Mouse (Mus musculus) T-helper 1 cell (primary cell): ENCODE results near the gene Zglp1.

ENCODE experiments used
- in situ Hi-C: fragments of 300-600 bp; cut with MboI, MseI; formaldehyde crosslinking; loops from one replicate; pipeline ENCODE4 v1.15.1; 2025; ENCODE audit warnings: high pct_unique_total_duplicates

Zglp1 gene

DNA sequence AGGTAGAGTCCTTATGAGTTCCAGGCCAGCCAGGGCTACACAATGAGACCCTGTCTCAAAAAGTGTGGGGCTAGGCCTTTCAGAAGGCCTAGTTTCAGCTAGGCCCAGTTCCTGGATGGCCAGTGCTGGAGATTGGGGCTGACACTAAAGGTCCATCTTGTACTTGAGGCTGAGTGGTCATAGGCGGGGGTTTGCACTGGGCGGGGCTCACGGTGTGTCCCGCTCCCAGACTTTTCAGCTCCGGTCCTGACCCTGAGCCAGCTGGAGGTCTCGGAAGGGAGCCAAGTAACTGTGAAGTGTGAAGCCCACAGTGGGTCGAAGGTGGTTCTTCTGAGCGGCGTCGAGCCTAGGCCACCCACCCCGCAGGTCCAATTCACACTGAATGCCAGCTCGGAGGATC lies 40.0 kb downstream of the Zglp1 start:
- in situ Hi-C loops: no loop called here

DNA sequence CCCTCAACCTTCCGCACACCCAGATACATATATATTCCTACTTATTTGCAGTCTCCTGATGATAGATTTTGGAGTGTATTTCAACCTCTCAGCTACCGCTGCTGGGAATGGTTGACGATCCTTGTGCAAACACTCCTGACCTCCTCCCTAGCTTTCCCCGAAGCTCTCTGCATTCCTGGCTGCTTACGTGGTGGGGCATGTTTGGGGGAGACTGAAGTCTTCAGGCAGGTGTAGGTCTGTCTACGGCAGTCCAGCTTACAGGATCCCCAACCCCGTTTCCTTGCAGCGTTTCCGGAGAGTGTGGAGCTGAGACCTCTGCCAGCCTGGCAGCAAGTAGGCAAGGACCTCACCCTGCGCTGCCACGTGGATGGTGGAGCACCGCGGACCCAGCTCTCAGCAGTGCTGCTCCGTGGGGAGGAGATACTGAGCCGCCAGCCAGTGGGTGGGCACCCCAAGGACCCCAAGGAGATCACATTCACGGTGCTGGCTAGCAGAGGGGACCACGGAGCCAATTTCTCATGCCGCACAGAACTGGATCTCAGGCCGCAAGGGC lies 41.6 kb downstream of the Zglp1 start:
- in situ Hi-C loops: no loop called here

DNA sequence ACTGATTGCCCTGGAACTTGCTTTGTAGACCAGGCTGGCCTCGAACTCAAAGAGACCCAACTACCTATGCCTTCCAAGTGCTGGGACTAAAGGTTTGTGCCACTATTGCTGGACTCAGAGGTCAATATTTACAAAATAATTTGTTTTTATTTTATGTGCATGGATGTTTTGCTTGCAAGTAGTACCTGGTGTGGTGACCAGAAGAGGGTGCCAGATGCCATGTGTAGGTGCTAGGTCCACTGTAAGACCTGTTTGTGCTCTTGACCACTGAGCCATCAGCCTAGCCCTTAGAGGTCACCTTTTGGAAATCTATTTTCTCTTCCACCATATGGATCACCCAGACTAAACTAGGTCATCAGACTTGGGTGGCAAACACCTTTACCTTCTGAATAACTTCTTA lies 44.2 kb downstream of the Zglp1 start:
- in situ Hi-C loops: no loop called here

DNA sequence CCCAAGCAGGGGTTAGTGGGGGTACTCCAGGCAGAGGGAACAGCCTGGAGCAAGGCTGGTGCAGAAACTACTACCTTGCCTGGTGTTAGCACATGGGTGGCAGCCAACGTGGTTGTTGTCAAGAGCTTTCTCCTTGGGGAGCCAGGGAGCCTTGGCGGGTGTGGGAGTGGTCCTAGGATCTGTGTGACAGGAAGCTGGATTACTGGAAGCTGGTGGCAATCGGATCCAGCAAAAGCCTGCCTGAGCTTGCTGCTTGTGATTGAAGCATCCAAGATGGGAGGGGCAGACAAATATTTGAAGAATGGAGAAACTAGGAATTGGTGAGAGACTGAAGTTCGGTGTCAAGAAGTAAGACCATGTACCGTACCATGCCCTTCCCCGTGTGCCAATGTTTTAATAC lies 44.6 kb downstream of the Zglp1 start:
- in situ Hi-C loops: no loop called here

DNA sequence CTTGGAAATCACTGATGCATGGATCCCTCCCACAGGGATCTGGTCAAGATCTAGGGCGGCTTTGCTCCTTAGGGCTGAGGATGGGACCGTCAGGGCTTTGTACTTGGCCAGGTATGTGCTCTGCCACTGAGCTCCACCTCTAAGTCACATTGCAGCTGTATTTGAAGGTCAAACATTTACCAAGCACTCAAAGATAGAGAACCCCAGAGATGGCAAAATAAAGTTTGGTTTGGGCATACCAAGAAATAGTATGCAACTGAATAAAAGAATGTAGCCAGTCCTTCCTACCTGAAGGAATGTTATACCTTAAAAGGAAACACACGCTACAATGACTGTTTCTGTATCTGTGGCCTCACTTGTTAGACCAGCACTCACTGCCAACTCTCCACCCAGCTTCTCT lies 45.5 kb downstream of the Zglp1 start:
- in situ Hi-C loops: no loop called here

DNA sequence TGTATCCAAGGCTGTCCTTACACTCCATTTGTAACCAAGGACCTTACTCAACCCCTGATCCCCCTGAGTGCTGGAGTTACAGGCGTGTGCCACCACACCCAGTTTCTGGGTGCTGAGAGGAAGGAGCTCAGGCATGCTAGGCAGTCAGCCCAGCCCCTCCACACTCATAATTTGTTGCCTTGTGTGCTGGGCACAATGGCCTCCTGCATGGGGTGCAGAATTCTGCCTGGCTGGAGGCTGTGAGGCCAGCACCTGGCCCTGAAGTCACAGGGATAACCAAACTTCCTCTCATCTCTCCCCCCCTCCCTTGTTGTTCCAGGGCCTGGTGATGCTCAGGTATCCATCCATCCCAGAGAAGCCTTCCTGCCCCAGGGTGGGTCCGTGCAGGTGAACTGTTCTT lies 48.3 kb downstream of the Zglp1 start:
- in situ Hi-C loops: no loop called here

DNA sequence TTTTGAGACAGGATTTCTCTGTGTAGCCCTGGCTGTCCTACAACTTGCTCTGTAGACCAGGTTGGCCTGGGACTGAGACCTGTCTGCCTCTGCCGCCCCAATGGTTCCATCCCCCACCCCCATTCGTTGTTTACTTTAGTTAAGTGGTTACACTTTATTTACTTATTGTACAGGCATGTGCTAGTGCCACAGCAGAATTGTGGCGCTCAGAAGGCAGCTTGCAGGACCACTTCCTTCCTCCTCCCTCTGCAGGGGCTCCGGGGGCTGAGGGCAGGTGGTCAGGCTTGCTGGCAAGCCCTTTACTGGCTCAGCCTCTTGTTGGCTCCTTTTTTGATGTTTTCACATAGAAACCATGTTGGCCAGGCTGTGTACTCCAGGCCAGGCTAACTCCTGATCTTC lies 49.7 kb downstream of the Zglp1 start:
- in situ Hi-C loops: no loop called here

DNA sequence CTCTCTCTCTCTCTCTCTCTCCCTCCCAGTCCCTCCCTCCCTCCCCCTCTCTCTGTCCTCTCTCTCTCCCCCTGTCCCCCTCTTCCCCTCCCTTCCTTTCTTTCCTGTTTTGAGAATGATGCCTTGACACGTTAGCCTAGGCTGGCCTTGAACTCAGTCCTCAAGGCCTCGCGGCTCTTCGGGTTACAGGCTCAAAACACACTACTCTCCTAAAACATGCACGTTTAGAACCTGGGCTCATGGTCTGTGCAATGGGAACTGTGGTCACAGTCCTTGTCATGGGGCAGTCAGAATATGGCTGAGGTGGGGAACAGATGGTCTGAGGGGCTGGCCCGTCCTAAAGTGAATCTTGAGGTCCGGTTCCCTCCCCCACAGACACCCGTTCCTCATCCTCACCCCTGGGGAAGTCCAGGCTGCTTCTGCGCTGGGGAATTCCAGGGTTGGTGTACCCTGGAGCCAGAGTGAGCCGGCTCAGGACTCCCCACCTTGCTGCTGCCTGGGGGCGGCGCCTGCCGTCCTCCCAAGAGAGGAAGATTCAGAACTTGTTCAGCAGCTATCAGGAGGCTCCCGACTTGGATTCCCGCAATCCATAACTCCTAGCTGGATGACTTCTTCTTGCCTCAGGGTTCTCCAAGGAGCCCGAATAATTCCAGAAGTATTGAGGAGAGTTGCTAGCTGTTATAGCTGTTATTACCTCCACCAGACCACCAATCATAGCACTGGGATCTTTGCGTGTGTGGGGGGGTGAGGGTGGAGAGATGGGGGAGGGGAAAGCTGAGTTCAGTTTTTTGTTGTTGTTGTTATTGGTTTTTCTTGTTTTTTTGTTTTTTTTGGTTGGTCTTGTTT lies 50.3 kb downstream of the Zglp1 start:
- in situ Hi-C loops: no loop called here

DNA sequence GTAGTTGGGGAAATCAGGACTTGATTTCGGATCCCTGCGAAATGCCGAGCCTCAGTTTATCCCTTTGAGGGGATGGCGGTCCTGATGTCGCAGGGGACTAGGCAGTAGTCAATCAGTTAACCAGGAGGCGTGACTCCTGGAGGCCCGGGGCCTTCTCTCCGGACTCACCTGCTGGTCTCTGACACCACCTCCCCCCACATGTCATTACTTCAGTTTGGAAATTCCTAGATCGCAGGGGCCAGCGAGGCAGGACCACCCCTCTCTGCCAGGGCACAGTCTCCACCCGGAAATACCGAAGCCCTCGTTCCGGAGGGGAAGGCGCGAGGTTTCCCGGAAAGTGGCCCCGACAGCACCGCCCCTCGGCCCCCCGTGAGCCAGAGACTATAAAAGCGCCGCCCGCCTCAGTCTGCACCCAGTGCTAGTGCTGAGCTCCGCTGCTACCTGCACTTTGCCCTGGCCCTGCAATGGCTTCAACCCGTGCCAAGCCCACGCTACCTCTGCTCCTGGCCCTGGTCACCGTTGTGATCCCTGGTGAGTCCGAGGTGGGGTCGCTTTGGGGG lies 51.2 kb downstream of the Zglp1 start, which contains the start of gene Icam1:
Icam1 (plus strand) TSS at position 415 of the 560 bp plus-strand sequence.
- in situ Hi-C loops: no loop called here

DNA sequence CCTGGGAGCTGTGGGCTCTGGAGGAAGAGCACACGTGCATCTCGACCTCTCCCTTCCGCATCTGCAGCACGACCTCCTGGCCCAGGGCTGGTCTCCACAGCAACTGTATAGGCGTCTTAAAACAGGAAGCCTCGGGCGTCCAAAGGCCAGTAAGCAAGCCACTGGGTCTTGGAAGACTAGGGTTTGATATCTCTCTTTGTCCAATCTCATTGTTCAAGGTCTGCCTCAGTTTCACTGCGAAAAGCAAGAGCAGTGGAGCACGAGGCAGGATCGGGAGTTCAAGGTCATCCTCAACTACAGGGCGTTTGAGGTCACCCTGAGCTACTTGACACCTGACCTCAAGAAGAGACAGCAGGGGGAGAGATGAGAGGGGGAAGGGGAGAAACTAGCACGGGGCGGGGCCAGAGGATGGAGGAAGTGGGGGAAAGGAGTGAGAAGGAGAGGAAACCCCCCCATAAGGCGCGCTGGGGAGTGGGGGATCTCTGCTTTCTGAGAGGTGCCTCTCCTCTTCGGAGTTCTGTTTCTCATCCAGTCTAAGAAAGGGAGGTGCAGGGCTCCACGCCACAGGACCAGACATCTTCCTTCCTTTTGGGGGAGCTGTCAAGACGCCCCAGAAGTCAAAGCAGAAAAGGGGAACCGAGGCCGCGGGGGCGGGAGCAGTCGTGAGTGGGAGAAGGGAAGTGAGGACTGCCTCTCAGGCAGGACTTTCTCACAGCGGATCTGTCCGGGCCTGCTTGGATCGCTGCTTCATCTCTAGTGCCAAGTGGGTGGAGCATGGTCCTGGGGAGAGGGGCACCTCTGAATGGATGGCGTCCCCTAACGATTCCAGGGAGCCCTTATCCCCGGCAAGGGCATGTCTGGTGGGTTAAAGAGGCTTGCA lies 52.0 kb downstream of the Zglp1 start:
- in situ Hi-C loops: no loop called here
